Mouse (Mus musculus): ENCODE measurements around the gene Mlph.

- peak; percentile 87 for TF ChIP-seq CTCF (IDR thresholded peaks at IDR 0.05; ENCODE audit: extremely low read depth, insufficient read depth, low read length)
- TF ChIP-seq POLR2A (IDR thresholded peaks at IDR 0.05; ENCODE audit: extremely low read depth, insufficient read depth, low read length) = no peak
Measured at GRCm38 (mm10) chr1:90928575-90928934, 13.7 kb downstream of the Mlph start.
